Mouse (Mus musculus) left cerebral cortex, adult 6 months (tissue): ENCODE results near the gene Syt13. TPM values are rescaled to one million over a fixed set of nuclear protein-coding genes. Genes with fewer than 3 reads are reported as not detected.

ENCODE experiments used
- long read RNA-seq, 2 experiments: library from polyadenylated mRNA; unstranded; transcript quantifications; one replicate each; pipeline ENCODE4 v2.0.0; 2019 to 2020
- polyA plus RNA-seq: library from polyadenylated mRNA; unstranded; fragments of <200 nt; fragmentation: Nextera tagmentation; gene quantifications from 2 replicates; pipeline ENCODE4 v1.2.3, GENCODE M21; 2021

Syt13 gene
- polyA plus RNA-seq, result 104 and 107 TPM in 2 replicates
- long read RNA-seq, experiment 1, transcript Syt13-201 (6 exons, 3,761 nt), result major isoform, 1,183 of 1,314 reads
- long read RNA-seq, experiment 1, partial matches to known transcripts, result 105 of 1,314 reads
- long read RNA-seq, experiment 1, other reads (novel, unspliced or antisense), result 26 of 1,314 reads
- long read RNA-seq, experiment 2, transcript Syt13-201 (6 exons, 3,761 nt), result major isoform, 138 of 203 reads
- long read RNA-seq, experiment 2, partial matches to known transcripts, result 62 of 203 reads
- long read RNA-seq, experiment 2, other reads (novel, unspliced or antisense), result 3 of 203 reads

DNA sequence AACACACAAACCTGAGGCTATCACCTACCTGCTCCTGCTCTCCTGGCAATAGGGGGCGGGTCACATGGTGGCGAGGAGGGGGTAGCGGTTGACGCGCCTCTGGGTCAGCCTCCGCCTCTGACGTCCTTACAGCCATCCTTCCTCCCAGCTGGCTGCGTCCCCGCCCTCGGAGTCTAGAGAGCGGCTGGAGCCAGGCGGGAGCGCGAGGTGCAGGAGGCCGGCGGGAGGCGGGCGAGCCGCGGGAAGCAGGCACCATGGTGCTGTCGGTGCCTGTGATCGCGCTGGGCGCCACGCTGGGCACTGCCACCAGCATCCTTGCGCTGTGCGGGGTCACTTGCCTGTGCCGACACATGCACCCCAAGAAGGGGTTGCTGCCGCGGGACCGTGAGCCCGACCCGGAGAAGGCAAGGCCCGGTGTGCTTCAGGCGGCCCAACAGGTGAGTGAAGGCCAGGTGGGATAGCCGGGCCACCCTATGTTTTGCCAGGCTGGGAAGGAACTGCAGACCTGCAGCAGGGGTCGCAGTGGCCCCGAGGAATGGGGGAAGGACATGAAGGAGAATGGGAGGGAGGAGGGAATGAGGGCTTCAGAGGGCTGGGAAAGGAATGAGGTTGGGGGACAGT is at the start of gene Syt13:
Syt13 (plus strand) TSS at position 166 of the 621 bp plus-strand sequence.

Other genes with a start within 250 kb of the Syt13 start
- 0.56 and 2.1 TPM in 2 replicates for gene Prdm11, start 131.1 kb downstream of the Syt13 start, polyA plus RNA-seq